Mouse (Mus musculus) forebrain, embryonic 16.5 days (tissue): ENCODE data around the gene Cdk12. TPM values are rescaled to one million over a fixed set of nuclear protein-coding genes. Genes with fewer than 3 reads are reported as not detected.
"Not testable (repeated sequence)": the region's sequence is repeated elsewhere in the genome, so short reads cannot be mapped to it uniquely, and the experiment has no call there.

Source experiments
- ATAC-seq: fragments of 200-750 bp; cut with Nextera tagmentation; 2 replicates; pipeline ENCODE4 v1.8.0; 2017; ENCODE audit warnings: mild to moderate bottlenecking, moderate library complexity
- H3K27ac ChIP-seq: fragments of 300-500 bp; sonication (generic); 2 replicates; pipeline ENCODE4 v1.5.1; 2014; ENCODE audit warnings: low read length, control low read depth
- H3K27me3 ChIP-seq: fragments of 300-500 bp; sonication (generic); replicated peaks from 2 replicates; pipeline ENCODE4 v1.6.1; 2014; ENCODE audit warnings: low read length; ENCODE audit not compliant: control insufficient read depth, insufficient read depth
- H3K36me3 ChIP-seq: fragments of 300-500 bp; sonication (generic); 2 replicates; pipeline ENCODE4 v1.6.1; 2014; ENCODE audit not compliant: control insufficient read depth, insufficient read depth
- H3K4me1 ChIP-seq: fragments of 300-500 bp; sonication (generic); replicated peaks from 2 replicates; pipeline ENCODE4 v1.6.1; 2014; ENCODE audit warnings: low read length; ENCODE audit not compliant: control insufficient read depth, insufficient read depth
- H3K4me2 ChIP-seq: fragments of 300-500 bp; sonication (generic); 2 replicates; pipeline ENCODE4 v1.6.1; 2014; ENCODE audit warnings: mild to moderate bottlenecking, low read length, control low read depth
- H3K4me3 ChIP-seq: fragments of 300-500 bp; sonication (generic); replicated peaks from 2 replicates; pipeline ENCODE4 v1.5.1; 2014; ENCODE audit warnings: mild to moderate bottlenecking, low read length, control low read depth
- H3K9ac ChIP-seq: fragments of 300-500 bp; sonication (generic); replicated peaks from 2 replicates; pipeline ENCODE4 v1.6.1; 2014; ENCODE audit warnings: low read depth, low read length, control low read depth
- H3K9me3 ChIP-seq: fragments of 300-500 bp; sonication (generic); 2 replicates; pipeline ENCODE4 v1.6.1; 2016; ENCODE audit warnings: low read length; ENCODE audit not compliant: control insufficient read depth
- WGBS: fragments of 180-500 bp; shearing (Covaris S2); extraction: QIAGEN DNeasy Blood & Tissue Kit; methylation state at CpG from one replicate; pipeline ENCODE4 v1.1.7; 2014; 5-methylcytosine and 5-hydroxymethylcytosine counted together
- polyA plus RNA-seq: library from polyadenylated mRNA; unstranded; fragments of >200 nt; fragmentation: Nextera tagmentation; extraction: Ambion mirVana; gene quantifications from 2 replicates; pipeline ENCODE4 v1.2.1, GENCODE M21; 2015

Gene Cdk12
- polyA plus RNA-seq, 1 experiment from 2014 or later, result 12.3 TPM

- WGBS, result under 1% methylated on average over 37 of the region's 37 CpGs
- Histone ChIP-seq H3K27ac (peak overlapping the region; percentile 100), H3K4me3 (peak overlapping the region; percentile 97), H3K36me3 (no peaks in the 10 kb centered on the region), H3K27me3 (no peaks in the 10 kb centered on the region; the same call in 1 of the 2 replicates), H3K9me3 (no peaks in the 10 kb centered on the region), H3K9ac (peak overlapping the region; percentile 98), H3K4me2 (peak overlapping the region; percentile 100), H3K4me1 (peaks cover 23% of the 10 kb centered on the region)
- peak; percentile 44 for ATAC-seq
Observed at GRCm38 (mm10) chr11:98203351-98203911, 572 bp downstream of the Cdk12 start.

GRCm38 (mm10) chr11:98203931-98204421 is 1.1 kb downstream of the Cdk12 start:
- peak overlapping the region; percentile 100 for H3K4me2 ChIP-seq
- peaks cover 1% of the 10 kb centered on the region; the same call in 1 of the 2 replicates for H3K36me3 ChIP-seq
- H3K27ac ChIP-seq, result no peak overlapping the region
- no peaks in the 10 kb centered on the region for H3K27me3 ChIP-seq
- under 1% methylated on average over 16 of the region's 16 CpGs for WGBS
- ATAC-seq, result no peak
- peak overlapping the region; percentile 98 for H3K9ac ChIP-seq
- peaks cover 23% of the 10 kb centered on the region for H3K4me1 ChIP-seq
- peak overlapping the region; percentile 97 for H3K4me3 ChIP-seq
- H3K9me3 ChIP-seq, result no peaks in the 10 kb centered on the region

GRCm38 (mm10) chr11:98205463-98205862 is 2.6 kb downstream of the Cdk12 start:
- H3K36me3 ChIP-seq, result peaks cover 5% of the 10 kb centered on the region; the same call in 1 of the 2 replicates
- peaks cover 23% of the 10 kb centered on the region for H3K4me1 ChIP-seq
- no peak for ATAC-seq
- no peaks in the 10 kb centered on the region for H3K9me3 ChIP-seq
- no peak overlapping the region for H3K4me3 ChIP-seq
- peak overlapping the region; percentile 39; the same call in 1 of the 2 replicates for H3K4me2 ChIP-seq
- no peak overlapping the region for H3K9ac ChIP-seq
- H3K27ac ChIP-seq, result no peak overlapping the region
- H3K27me3 ChIP-seq, result no peaks in the 10 kb centered on the region

- H3K9me3 ChIP-seq, H3K4me3 ChIP-seq, H3K27me3 ChIP-seq, H3K27ac ChIP-seq, H3K9ac ChIP-seq, ATAC-seq: not testable (repeated sequence)
- Histone ChIP-seq H3K36me3 (peaks cover 11% of the 10 kb centered on the region), H3K4me2 (peak overlapping the region; percentile 39), H3K4me1 (peaks cover 23% of the 10 kb centered on the region)
- WGBS, result 89% methylated on average over 3 of the region's 3 CpGs
Observed at GRCm38 (mm10) chr11:98206281-98206680, 3.4 kb downstream of the Cdk12 start.

- peaks cover 12% of the 10 kb centered on the region for H3K4me1 ChIP-seq
- not testable (repeated sequence) for H3K4me2 ChIP-seq, H3K27me3 ChIP-seq, ATAC-seq, H3K27ac ChIP-seq, H3K9ac ChIP-seq, H3K9me3 ChIP-seq, H3K4me3 ChIP-seq
- peaks cover 20% of the 10 kb centered on the region for H3K36me3 ChIP-seq
- 85% methylated on average over 4 of the region's 5 CpGs for WGBS
Observed at GRCm38 (mm10) chr11:98209661-98210060, 6.8 kb downstream of the Cdk12 start.

DNA sequence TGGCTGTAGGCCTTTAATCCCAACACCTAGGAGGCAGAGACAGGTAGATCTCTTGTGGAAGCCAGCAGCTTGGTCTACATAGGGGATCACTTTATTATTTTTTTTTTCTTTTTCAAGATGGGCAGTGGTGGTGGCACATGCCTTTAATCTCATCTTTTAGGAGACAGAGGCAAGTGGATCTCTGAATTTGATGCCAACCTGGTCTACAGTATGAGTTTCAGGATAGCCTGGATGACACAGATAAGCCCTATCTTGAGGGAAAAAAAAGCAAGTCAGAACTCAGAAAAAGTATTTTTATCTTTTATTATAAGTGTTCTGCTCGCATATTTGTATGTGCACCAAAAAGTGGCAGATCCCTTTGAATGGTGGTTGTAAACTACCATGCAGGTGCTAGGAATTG is 10.5 kb downstream of the Cdk12 start:
- 98% methylated on average over 1 of the region's 1 CpGs for WGBS
- ATAC-seq, result no peak
- H3K36me3 ChIP-seq, result peaks cover 20% of the 10 kb centered on the region

DNA sequence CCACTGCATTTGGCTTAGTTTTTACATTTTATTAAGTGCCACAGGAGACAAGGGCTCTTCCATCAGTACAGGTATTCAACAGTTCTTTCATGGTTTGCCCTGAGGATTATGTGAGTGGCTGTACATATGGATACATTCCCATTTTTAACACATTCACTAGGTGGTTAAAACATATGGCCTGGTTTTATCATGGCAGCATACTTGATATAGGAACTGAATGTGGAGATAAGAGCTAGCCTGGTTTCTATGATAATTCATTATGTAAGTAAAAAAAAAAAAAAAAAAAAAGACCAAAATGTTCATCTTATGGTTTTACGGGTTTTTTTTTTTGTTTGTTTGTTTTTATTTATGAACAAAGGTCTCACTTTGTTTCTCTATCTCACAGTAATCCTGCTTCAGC is 23.5 kb downstream of the Cdk12 start:
- Histone ChIP-seq H3K27ac (no peak overlapping the region), H3K36me3 (peaks cover 36% of the 10 kb centered on the region), H3K4me1 (no peaks in the 10 kb centered on the region), H3K4me3 (no peak overlapping the region), H3K27me3 (no peaks in the 10 kb centered on the region), H3K9me3 (no peaks in the 10 kb centered on the region), H3K9ac (no peak overlapping the region), H3K4me2 (no peak overlapping the region)
- 91% methylated on average over 1 of the region's 1 CpGs for WGBS
- ATAC-seq, result no peak

More for the DNA sequence above, 10.5 kb downstream of the Cdk12 start:
- no peaks in the 10 kb centered on the region for H3K4me1 ChIP-seq
- H3K27ac ChIP-seq, result no peak overlapping the region
- no peak overlapping the region for H3K4me2 ChIP-seq
- no peaks in the 10 kb centered on the region for H3K27me3 ChIP-seq
- no peak overlapping the region for H3K9ac ChIP-seq
- no peak overlapping the region for H3K4me3 ChIP-seq
- no peaks in the 10 kb centered on the region for H3K9me3 ChIP-seq

- Histone ChIP-seq H3K4me3 (no peak overlapping the region), H3K27ac (no peak overlapping the region), H3K4me2 (no peak overlapping the region), H3K9ac (no peak overlapping the region), H3K27me3 (no peaks in the 10 kb centered on the region), H3K9me3 (no peaks in the 10 kb centered on the region), H3K36me3 (peaks cover 26% of the 10 kb centered on the region), H3K4me1 (no peaks in the 10 kb centered on the region)
- WGBS, result 81% methylated on average over 3 of the region's 3 CpGs
- no peak for ATAC-seq
Observed at GRCm38 (mm10) chr11:98238416-98238815, 35.6 kb downstream of the Cdk12 start.

GRCm38 (mm10) chr11:98238995-98239394 is 36.1 kb downstream of the Cdk12 start:
- no peaks in the 10 kb centered on the region for H3K4me1 ChIP-seq
- 94% methylated on average over 3 of the region's 3 CpGs for WGBS
- peaks cover 28% of the 10 kb centered on the region for H3K36me3 ChIP-seq

More at GRCm38 (mm10) chr11:98238995-98239394, 36.1 kb downstream of the Cdk12 start:
- no peak overlapping the region for H3K27ac ChIP-seq
- no peak for ATAC-seq
- H3K4me2 ChIP-seq, result no peak overlapping the region
- no peak overlapping the region for H3K4me3 ChIP-seq
- H3K9ac ChIP-seq, result no peak overlapping the region
- no peaks in the 10 kb centered on the region for H3K27me3 ChIP-seq
- no peaks in the 10 kb centered on the region for H3K9me3 ChIP-seq
